1 mouse cellular context compared by ENCODE assay signal in genomic region chr4:147976237-147976636, GRCm38 (mm10).
TF ChIP-seq lines count a peak whose summit lies in the region.

No protein-coding gene starts in this region.

TF ChIP-seq in MEL, 35 proteins besides CTCF, POLR2A, EP300 and RAD21:
- TF ChIP-seq ZKSCAN1 (IDR thresholded peaks at IDR 0.05; ENCODE audit: low read depth, low read length), result no peak
- TF ChIP-seq MAZ (IDR thresholded peaks at IDR 0.05; ENCODE audit: low read depth, low read length), result no peak
- TF ChIP-seq MXI1 (IDR thresholded peaks at IDR 0.05; ENCODE audit: low read depth, low read length), result no peak
- no peak for TF ChIP-seq TBP (IDR thresholded peaks at IDR 0.05; ENCODE audit: low read depth, low read length)
- TF ChIP-seq MEF2A (IDR thresholded peaks at IDR 0.05; ENCODE audit: extremely low read depth, insufficient replicate concordance, low read depth, low read length, poor library complexity, severe bottlenecking), result no peak
- TF ChIP-seq CHD1 (IDR thresholded peaks at IDR 0.05; ENCODE audit: low read depth, low read length), result no peak
- no peak for TF ChIP-seq USF2 (IDR thresholded peaks at IDR 0.05; ENCODE audit: borderline replicate concordance in 1 of 2, insufficient read depth in 1 of 2, low read depth in 1 of 2, low read length in 2 of 2)
- no peak for TF ChIP-seq SIN3A (IDR thresholded peaks at IDR 0.05; ENCODE audit: low read length)
- no peak for TF ChIP-seq GATA1 (IDR thresholded peaks at IDR 0.05; ENCODE audit: low read depth, low read length)
- TF ChIP-seq HCFC1 (IDR thresholded peaks at IDR 0.05; ENCODE audit: low read depth, low read length), result no peak
- TF ChIP-seq KAT2A (conservative IDR thresholded peaks at IDR 0.05; ENCODE audit: low read depth, low read length), result no peak
- TF ChIP-seq ZNF384 (IDR thresholded peaks at IDR 0.05; ENCODE audit: low read depth, low read length), result no peak
- TF ChIP-seq CHD2 (IDR thresholded peaks at IDR 0.05; ENCODE audit: low read length), result no peak
- no peak for TF ChIP-seq TAL1 (IDR thresholded peaks at IDR 0.05; ENCODE audit: low read length)
- no peak for TF ChIP-seq ZMIZ1 (IDR thresholded peaks at IDR 0.05; ENCODE audit: low read depth, low read length)
- no peak for TF ChIP-seq MAFK (IDR thresholded peaks at IDR 0.05; ENCODE audit: borderline replicate concordance, low read depth, low read length)
- no peak for TF ChIP-seq SMC3 (IDR thresholded peaks at IDR 0.05; ENCODE audit: low read depth, low read length)
- no peak for TF ChIP-seq MAX (IDR thresholded peaks at IDR 0.05; ENCODE audit: low read length)
